Mouse (Mus musculus) c-Kit-positive CD71-positive TER-119-negative erythroid progenitor cells, embryonic 14.5 days (primary cell): ENCODE results near the gene Olfr904.
"Not testable (repeated sequence)": the region's sequence is repeated elsewhere in the genome, so short reads cannot be mapped to it uniquely, and the experiment has no call there.

Experiments
- DNase-seq: peaks from one replicate; pipeline ENCODE4 v3.0.0-alpha.2; 2013; ENCODE audit warnings: low read depth

The Olfr904 gene

DNA sequence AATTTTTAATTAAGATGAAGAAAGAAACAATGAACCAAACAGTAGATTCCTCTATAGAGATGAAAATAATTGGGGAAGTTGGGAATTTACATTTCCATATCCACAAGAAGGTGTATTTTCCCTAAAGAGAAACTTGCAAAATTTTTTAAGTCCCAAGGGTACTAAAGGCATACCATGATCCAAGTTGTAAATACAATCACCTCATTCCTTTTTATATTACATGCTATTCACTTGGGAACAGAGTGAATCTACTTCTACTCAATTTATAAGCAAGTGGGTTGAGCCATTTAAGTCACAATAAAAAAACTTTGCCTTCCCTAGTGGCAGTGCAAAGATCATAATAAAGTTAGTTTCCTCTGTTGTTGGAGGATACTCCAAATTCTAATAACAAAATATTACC, at the start of gene Olfr904:
Gene Olfr904, plus strand, starts transcription at position 301 of the 400 bp plus-strand sequence.
- no peak for DNase-seq

DNA sequence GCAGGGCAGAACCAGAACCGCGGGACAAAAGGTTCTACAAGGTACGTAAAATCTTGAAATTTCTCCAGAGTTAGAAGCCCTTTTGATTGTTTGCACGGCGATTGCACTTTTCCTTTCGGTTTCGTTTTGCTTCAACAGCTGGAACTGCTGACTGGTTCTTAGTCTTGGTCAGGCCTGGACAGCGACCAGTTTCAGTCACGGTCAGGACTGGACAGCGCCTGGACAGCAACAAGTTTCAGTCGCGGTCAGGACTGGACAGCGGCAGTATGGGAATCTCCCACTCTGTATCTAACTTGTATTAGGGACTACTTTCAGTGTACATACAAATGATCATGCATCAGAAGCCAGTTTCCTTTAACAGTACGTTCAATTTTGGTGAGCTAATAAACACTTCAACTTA, 49.4 kb upstream of the Olfr904 start:
- not testable (repeated sequence) for DNase-seq

DNA sequence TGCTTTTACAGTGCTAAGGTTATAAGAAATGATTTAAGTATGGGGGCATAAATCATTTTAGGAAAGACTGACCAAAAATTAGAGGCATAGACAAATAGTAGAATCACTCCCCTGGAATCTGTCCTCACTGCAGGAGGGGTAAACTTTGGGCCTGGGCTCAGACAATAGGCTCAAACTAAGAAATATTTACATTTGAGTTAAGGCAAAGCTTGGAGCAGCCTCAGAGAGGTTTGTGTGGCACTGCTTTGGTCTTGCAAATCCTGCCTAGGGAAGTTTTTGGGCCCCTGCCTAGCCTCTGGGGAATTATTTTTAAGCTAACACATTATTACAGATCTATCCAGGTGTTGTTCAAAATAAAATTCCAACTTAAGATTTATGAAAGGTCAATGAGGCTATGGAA, 39.1 kb upstream of the Olfr904 start:
- no peak for DNase-seq

DNA sequence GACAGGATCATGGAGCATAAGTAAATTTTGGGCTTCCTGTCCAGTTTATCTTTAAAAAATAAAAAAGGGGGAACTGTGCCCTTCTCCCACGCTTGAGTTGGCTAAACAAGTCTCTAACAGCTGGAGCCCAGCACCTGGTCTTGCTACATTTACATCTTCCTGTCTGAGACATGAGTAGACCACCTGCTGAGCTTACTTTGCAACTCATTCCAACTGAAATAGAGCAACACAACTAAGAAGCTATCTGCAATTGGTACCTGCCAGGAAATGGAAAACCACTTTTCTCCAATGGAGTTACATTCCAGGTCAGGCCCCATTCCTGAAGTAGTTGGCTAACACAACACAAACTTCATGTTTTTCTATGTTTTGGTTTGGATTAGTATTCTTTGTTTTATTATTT, 35.9 kb upstream of the Olfr904 start:
- no peak for DNase-seq

DNA sequence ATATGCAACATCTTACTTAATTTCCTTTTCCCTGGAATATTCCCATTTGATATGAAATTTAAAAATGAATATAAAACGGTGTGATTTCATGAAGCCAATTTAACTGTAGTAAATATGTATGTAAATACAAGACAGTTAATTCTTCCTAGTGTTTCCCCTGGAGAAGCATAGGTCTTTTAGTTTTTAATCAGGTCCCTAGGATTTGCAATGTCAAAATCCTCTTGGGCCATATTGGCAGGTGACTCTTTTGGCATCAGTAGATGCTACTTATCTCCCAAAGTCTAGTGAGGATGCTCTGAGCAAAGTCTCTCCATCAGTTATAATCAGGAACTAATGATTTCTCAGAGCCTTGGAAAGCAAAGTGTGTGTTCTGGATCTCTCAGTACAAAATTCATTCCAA, 33.8 kb upstream of the Olfr904 start, which contains the start of gene Olfr901:
Gene Olfr901, plus strand, starts transcription at position 301 of the 400 bp plus-strand sequence.
- no peak for DNase-seq

DNA sequence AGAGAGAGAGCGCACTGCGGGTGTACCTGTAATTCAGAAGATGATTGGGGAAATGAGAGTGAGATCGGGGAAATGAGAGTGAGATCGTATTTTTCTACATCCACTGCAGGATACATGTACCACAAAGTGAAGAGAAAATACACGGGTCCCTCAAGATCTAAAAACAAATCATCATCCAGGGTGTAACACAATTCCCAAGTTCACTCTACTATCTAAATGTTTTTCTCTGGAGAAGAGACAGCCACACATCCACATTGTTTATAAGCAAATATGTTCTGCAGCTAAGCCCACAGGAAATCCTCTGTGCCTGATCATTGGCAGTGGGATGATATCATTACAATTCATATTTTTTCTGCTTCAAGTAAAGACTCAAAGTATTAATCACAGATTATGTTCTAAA, 15.6 kb upstream of the Olfr904 start, which contains the start of gene Olfr902:
Gene Olfr902, plus strand, starts transcription at position 301 of the 400 bp plus-strand sequence.
- no peak for DNase-seq

DNA sequence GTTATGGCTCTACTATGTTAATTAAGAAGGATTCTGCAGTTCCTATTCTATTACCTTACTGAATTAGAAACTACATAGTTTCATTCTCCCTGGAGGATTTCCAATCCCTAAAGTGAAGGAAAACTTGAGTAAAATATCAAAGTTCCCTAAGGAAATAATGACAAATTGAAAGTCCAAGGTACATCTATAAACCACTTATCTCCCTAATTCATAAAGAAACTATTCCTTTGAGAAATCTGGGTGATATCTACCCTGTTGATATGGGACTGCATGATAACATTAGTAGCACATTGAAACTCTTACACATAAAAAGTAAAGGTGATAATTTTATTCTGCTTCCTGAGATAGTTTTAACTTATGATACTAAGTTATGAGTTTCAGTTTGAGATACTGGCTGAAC, 7.9 kb downstream of the Olfr904 start, which contains the start of gene Olfr905:
Gene Olfr905, plus strand, starts transcription at position 301 of the 400 bp plus-strand sequence.
- DNase-seq: no peak

DNA sequence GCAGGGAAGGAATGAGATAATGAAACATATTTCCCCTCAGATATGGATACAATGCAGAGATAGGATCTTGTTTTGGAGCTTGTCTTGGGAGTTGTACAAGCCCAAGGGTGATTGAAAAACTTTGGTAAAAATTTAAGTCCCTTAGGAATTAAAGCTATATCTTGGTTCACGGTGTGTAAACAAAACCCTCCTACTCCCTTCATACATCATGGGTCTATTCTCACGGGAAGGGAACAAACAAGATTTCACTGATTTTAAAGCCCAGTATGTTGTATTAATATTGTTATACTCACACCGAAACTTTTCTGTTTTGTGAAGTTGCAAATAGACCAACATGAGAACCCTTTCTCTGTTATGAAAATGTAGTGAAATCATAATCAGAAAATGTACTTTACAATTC, 23.8 kb downstream of the Olfr904 start, which contains the start of gene Olfr906:
Gene Olfr906, plus strand, starts transcription at position 301 of the 400 bp plus-strand sequence.
- DNase-seq: no peak

DNA sequence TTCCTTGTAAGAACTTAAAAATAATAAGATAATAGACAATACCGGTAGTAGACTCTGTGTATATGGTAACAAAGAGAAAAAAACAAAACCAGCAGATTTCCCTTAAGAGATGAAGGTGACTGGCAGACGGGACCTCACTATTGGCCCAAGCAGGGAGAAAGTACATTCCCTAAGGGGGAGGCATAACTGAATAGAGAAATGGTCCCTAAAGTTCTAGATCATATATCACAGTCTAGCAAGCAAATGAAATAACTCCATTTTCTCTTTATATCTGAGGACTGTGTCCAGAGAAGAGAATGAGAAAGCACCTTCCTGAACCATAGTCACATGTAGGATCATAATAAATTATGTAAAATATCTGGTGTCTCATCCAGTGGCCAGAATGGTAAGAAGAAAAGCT, 32.6 kb downstream of the Olfr904 start, which contains the start of gene Olfr907:
Gene Olfr907, plus strand, starts transcription at position 301 of the 400 bp plus-strand sequence.
- no peak for DNase-seq

DNA sequence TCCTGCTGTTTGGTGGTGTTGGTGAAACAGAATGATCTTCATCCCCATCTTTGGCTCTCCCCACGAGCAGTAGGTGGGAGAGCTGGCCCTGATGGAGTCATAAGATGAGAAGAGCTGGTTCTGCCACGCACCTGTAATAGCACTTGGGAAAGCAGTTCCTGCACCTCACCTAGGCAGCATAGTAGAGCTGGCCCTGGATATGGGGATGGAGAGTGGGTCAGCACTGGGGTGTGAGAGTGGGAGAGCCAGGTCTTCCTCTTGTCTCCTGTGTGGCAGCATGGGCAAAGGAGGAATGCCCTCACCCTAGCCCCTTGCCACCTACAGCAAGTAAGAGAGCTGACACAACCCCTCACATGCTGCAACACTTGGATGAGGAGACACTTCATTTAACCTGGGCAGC, 49.4 kb downstream of the Olfr904 start:
- DNase-seq: no peak
